Mouse (Mus musculus): ENCODE results near the gene BC025446. TPM values are rescaled to one million over a fixed set of nuclear protein-coding genes. Genes with fewer than 3 reads are reported as not detected.
"Not testable (repeated sequence)": the region's sequence is repeated elsewhere in the genome, so short reads cannot be mapped to it uniquely, and the experiment has no call there.

BC025446 gene
- polyA plus RNA-seq (2014; fragmentation: Nextera tagmentation; extraction: Ambion mirVana), result not detected in 2 replicates

DNA sequence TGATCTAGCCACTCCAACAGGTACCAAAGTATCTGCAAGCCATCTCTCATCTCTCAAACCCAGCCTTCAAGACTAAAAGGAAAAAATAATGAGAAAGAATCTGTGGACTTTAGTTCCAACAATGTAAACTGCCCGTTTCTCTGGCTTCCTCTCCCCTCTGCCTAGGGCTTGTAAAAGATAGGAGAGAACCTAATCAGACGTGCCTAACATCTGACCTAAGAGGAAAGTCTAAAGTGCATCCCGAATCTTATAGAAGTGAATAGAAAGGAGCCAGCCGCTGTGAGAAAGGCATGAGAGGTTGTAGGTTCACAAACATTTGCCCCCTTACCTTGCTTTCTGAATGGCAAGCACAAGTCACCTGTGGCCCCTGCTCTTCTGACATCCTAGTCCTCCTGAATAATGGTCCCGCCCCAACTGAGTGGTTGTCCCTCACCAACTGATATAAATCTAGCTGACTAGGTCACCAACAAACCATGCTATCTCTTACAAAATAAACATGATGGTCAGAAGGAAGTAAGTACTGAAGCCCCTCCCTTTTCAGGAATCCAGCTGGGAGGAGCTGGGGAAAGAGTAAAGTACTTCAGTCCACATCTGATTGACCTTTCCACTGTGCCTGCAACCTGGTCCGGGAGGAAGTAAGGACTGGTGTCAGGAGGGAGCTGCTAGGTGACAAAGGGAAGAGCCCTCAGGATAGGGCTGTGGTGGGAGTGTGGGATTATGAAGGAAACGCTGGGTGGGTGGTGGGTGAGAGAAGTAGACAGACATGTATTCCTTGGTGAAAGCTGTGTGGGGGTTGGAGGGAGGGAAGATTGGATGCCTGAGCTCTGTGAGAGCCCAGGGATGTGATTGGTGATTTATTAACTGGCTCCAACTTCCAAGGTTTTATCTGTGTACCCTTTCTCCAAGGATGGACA, at the start of gene BC025446:
TSS of gene BC025446 (plus strand) at position 599 of the 914 bp plus-strand sequence.
- Histone ChIP-seq H3K27me3 (ENCODE audit: control insufficient read depth, insufficient read depth, low read length) (no peaks in the 10 kb centered on the region), H3K4me2 (no peak within 1 kb of the TSS), H3K36me3 (ENCODE audit: control insufficient read depth, insufficient read depth, low read length) (no peaks in the 10 kb centered on the region), H3K9ac (ENCODE audit: low read depth, low read length) (no peak within 1 kb of the TSS), H3K4me3 (ENCODE audit: low read depth, low read length) (no peak within 1 kb of the TSS), H3K27ac (ENCODE audit: low read depth, low read length) (no peak within 1 kb of the TSS), H3K4me1 (ENCODE audit: control insufficient read depth, insufficient read depth, low read length) (no peaks in the 10 kb centered on the region), H3K9me3 (replicated peaks; ENCODE audit: control insufficient read depth, low read length) (peaks cover 2% of the 10 kb centered on the region)
- ATAC-seq (replicated peaks; ENCODE audit: insufficient number of reproducible peaks, low FRiP score, low TSS enrichment), result no peak
- 64% methylated on average over 7 of the region's 7 CpGs for WGBS (ENCODE audit: insufficient replicate concordance)

DNA sequence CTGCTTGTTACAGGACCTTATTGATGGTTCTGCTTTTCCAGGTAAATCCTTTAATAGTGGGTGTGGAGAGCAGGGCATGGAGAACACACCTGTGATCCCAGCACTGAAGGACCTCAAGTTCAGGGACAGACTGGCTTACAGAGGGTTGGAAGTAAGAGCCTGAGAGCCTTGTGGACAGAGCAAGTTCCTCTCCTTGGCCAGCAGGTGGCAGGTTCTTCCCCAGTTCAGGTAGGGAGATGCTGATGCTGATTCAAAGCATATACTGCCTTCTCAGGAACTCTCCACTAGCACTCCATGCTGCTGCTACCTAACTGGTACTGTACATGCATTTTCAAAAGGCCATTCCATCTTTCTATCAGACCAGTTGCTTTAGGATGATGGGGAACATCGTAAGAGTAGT, 40.7 kb upstream of the BC025446 start:
- H3K4me2 ChIP-seq, result no peak overlapping the region
- H3K4me1 ChIP-seq (ENCODE audit: control insufficient read depth, insufficient read depth, low read length), result no peaks in the 10 kb centered on the region
- H3K9me3 ChIP-seq (replicated peaks; ENCODE audit: control insufficient read depth, low read length), result no peaks in the 10 kb centered on the region
- WGBS (ENCODE audit: insufficient replicate concordance), result 37% methylated on average over 1 of the region's 1 CpGs
- no peak overlapping the region for H3K27ac ChIP-seq (ENCODE audit: low read depth, low read length)
- ATAC-seq (replicated peaks; ENCODE audit: insufficient number of reproducible peaks, low FRiP score, low TSS enrichment), result no peak
- H3K36me3 ChIP-seq (ENCODE audit: control insufficient read depth, insufficient read depth, low read length), result no peaks in the 10 kb centered on the region
- H3K9ac ChIP-seq (ENCODE audit: low read depth, low read length), result no peak overlapping the region
- H3K27me3 ChIP-seq (ENCODE audit: control insufficient read depth, insufficient read depth, low read length), result no peaks in the 10 kb centered on the region
- no peak overlapping the region for H3K4me3 ChIP-seq (ENCODE audit: low read depth, low read length)

DNA sequence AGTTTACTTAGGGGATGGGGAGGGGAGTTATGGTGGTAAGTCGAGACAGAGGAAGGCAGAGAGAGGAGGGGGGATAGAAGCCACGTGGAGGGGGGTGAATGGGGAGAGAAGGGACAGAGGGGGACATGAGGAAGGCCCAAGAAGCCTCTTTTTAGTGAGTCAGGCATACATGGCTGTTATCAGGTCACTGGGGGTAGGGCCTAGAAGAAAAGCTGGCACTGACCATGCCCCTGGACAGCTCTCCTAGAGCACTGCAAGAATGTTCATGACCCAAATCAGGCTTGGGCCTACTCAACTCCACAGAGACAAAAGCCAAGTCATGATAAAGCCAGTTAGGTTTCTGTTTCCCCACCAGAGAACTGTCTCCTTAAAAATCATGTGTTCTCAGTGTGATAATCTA, 29.9 kb upstream of the BC025446 start:
- no peaks in the 10 kb centered on the region for H3K9me3 ChIP-seq (replicated peaks; ENCODE audit: control insufficient read depth, low read length)
- H3K9ac ChIP-seq (ENCODE audit: low read depth, low read length), result no peak overlapping the region
- WGBS (ENCODE audit: insufficient replicate concordance), result 5% methylated on average over 2 of the region's 2 CpGs
- H3K4me2 ChIP-seq, result no peak overlapping the region
- ATAC-seq (replicated peaks; ENCODE audit: insufficient number of reproducible peaks, low FRiP score, low TSS enrichment), result no peak
- H3K36me3 ChIP-seq (ENCODE audit: control insufficient read depth, insufficient read depth, low read length), result no peaks in the 10 kb centered on the region
- no peak overlapping the region for H3K4me3 ChIP-seq (ENCODE audit: low read depth, low read length)
- H3K27ac ChIP-seq (ENCODE audit: low read depth, low read length), result no peak overlapping the region
- H3K4me1 ChIP-seq (ENCODE audit: control insufficient read depth, insufficient read depth, low read length), result no peaks in the 10 kb centered on the region
- H3K27me3 ChIP-seq (ENCODE audit: control insufficient read depth, insufficient read depth, low read length), result no peaks in the 10 kb centered on the region

DNA sequence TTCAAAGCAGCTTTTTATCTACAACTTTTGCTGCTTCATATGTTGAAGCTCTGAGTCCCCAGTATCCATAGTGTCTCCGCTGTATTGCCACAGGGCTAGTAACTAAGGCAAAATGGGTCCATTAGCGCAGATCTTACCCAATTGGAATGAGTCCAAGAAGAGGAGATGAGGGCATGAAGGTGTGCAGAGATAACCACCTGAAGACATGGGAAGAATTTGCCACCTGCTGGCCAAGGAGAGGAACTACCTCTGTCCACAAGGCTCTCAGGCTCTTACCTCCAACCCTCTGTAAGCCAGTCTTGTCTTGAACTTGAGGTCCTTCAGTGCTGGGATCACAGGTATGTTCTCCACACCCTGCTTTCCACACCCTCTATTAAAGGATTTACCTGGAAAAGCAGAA, 27.1 kb upstream of the BC025446 start:
- WGBS (ENCODE audit: insufficient replicate concordance), result 52% methylated on average over 2 of the region's 2 CpGs
- no peaks in the 10 kb centered on the region for H3K27me3 ChIP-seq (ENCODE audit: control insufficient read depth, insufficient read depth, low read length)
- H3K4me1 ChIP-seq (ENCODE audit: control insufficient read depth, insufficient read depth, low read length), result no peaks in the 10 kb centered on the region
- H3K36me3 ChIP-seq (ENCODE audit: control insufficient read depth, insufficient read depth, low read length), result no peaks in the 10 kb centered on the region
- no peak for ATAC-seq (replicated peaks; ENCODE audit: insufficient number of reproducible peaks, low FRiP score, low TSS enrichment)
- H3K4me3 ChIP-seq (ENCODE audit: low read depth, low read length), result no peak overlapping the region
- no peaks in the 10 kb centered on the region for H3K9me3 ChIP-seq (replicated peaks; ENCODE audit: control insufficient read depth, low read length)
- no peak overlapping the region for H3K9ac ChIP-seq (ENCODE audit: low read depth, low read length)
- H3K4me2 ChIP-seq, result no peak overlapping the region
- no peak overlapping the region for H3K27ac ChIP-seq (ENCODE audit: low read depth, low read length)

DNA sequence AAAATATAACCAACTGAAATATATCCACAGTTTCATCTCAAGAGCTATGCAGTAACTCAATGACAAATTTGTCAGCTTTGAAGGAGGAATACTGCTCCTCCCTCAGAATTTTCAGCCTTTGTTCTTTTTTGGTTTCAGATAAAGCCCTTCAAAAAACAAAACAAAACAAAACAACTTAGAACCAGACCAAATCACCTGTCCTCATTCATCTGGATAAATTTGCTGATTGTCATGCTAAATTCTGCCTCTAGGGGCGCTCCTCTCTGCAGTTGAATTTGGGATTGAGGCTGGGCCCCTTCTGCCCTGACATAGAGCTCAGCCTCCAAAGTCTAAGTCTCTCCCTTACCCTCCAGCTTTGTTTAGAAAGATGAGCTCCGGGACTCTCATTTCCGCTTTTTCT, 25.6 kb upstream of the BC025446 start:
- H3K4me1 ChIP-seq (ENCODE audit: control insufficient read depth, insufficient read depth, low read length); H3K4me3 ChIP-seq (ENCODE audit: low read depth, low read length); H3K9me3 ChIP-seq (replicated peaks; ENCODE audit: control insufficient read depth, low read length); H3K4me2 ChIP-seq; H3K27ac ChIP-seq (ENCODE audit: low read depth, low read length); H3K36me3 ChIP-seq (ENCODE audit: control insufficient read depth, insufficient read depth, low read length); ATAC-seq (replicated peaks; ENCODE audit: insufficient number of reproducible peaks, low FRiP score, low TSS enrichment); H3K9ac ChIP-seq (ENCODE audit: low read depth, low read length); H3K27me3 ChIP-seq (ENCODE audit: control insufficient read depth, insufficient read depth, low read length): not testable (repeated sequence)
- WGBS (ENCODE audit: insufficient replicate concordance), result 0% methylated on average over 1 of the region's 3 CpGs

DNA sequence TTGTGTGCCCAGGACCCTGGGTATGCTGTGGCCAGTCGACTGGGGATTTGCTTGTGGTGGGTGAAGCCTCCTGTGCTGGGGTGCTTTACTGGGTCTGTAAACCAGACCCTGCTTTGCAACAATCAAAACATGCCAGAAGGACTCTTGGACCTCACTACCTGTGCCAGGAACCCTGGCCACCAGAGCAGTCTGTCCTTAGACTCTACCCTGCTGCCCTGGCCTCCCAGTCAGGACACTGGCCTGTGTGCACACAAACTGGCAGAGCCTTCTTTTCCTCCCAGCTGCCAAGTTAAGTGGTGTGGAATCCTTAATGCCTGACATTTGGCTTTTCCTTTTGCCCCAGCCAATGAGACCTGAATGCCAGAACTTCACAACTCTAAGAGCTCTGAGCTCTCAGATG, 655 bp downstream of the BC025446 start:
- peaks cover 2% of the 10 kb centered on the region for H3K9me3 ChIP-seq (replicated peaks; ENCODE audit: control insufficient read depth, low read length)
- no peaks in the 10 kb centered on the region for H3K4me1 ChIP-seq (ENCODE audit: control insufficient read depth, insufficient read depth, low read length)
- ATAC-seq (replicated peaks; ENCODE audit: insufficient number of reproducible peaks, low FRiP score, low TSS enrichment), result no peak
- H3K4me2 ChIP-seq, result no peak overlapping the region
- no peaks in the 10 kb centered on the region for H3K36me3 ChIP-seq (ENCODE audit: control insufficient read depth, insufficient read depth, low read length)
- no peak overlapping the region for H3K9ac ChIP-seq (ENCODE audit: low read depth, low read length)
- H3K27ac ChIP-seq (ENCODE audit: low read depth, low read length), result no peak overlapping the region
- WGBS (ENCODE audit: insufficient replicate concordance), result 58% methylated on average over 1 of the region's 1 CpGs
- H3K27me3 ChIP-seq (ENCODE audit: control insufficient read depth, insufficient read depth, low read length), result no peaks in the 10 kb centered on the region
- H3K4me3 ChIP-seq (ENCODE audit: low read depth, low read length), result no peak overlapping the region

DNA sequence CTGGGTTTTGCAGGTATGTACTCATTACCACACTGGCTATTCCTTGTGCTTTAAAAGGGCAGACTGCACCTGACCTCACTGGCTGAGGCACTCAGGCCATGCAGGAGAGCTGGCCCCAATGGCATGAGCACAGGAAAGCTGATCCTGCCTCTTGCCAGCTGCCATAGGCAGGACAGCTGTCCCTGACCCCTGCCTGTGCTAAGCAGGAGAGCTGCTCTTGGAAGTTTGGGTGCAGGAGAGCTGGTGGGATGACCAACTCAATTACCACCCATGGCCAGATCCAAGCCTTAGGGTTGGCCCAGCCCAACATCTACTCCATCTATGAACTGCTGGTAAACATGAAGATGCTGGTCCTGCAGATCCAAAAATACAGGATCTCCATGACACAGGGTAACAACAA, 5.8 kb downstream of the BC025446 start:
- H3K9ac ChIP-seq (ENCODE audit: low read depth, low read length), result no peak overlapping the region
- H3K4me1 ChIP-seq (ENCODE audit: control insufficient read depth, insufficient read depth, low read length), result no peaks in the 10 kb centered on the region
- H3K9me3 ChIP-seq (replicated peaks; ENCODE audit: control insufficient read depth, low read length), result no peaks in the 10 kb centered on the region; the same call in 1 of the 2 replicates
- no peak overlapping the region for H3K27ac ChIP-seq (ENCODE audit: low read depth, low read length)
- H3K36me3 ChIP-seq (ENCODE audit: control insufficient read depth, insufficient read depth, low read length), result no peaks in the 10 kb centered on the region
- H3K4me3 ChIP-seq (ENCODE audit: low read depth, low read length), result no peak overlapping the region
- no peaks in the 10 kb centered on the region for H3K27me3 ChIP-seq (ENCODE audit: control insufficient read depth, insufficient read depth, low read length)
- no peak for ATAC-seq (replicated peaks; ENCODE audit: insufficient number of reproducible peaks, low FRiP score, low TSS enrichment)
- no peak overlapping the region for H3K4me2 ChIP-seq

DNA sequence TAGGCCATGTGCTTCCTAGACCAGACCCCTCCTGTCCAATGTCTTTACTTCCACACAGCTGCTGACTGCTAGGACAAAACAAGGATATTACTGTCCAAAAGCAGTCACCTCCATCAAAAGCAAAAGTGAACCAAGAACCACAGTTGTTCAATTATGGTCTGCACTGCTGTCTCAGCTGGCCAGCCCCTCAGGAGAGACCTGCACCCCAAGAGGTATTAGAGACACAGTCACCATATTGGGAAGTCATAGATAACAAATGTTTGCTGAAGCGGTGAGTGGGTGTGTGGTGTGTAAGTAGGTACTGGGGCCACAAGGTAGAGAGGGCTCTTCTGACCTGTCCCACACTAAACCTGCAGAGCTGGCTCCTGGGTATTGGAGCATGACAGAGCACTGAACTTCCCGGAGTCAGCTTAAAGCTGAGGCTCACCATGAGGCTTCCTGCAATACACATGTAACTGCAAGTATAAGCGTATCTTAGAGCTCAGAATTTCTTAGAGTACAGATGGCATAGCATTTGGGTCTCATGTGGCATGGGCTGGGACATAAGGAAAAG, 21.6 kb downstream of the BC025446 start:
- H3K9ac ChIP-seq (ENCODE audit: low read depth, low read length), result no peak overlapping the region
- H3K4me3 ChIP-seq (ENCODE audit: low read depth, low read length), result no peak overlapping the region
- WGBS (ENCODE audit: insufficient replicate concordance), result 81% methylated on average over 3 of the region's 3 CpGs
- no peaks in the 10 kb centered on the region for H3K27me3 ChIP-seq (ENCODE audit: control insufficient read depth, insufficient read depth, low read length)
- no peak for ATAC-seq (replicated peaks; ENCODE audit: insufficient number of reproducible peaks, low FRiP score, low TSS enrichment)
- H3K27ac ChIP-seq (ENCODE audit: low read depth, low read length), result no peak overlapping the region
- no peaks in the 10 kb centered on the region for H3K36me3 ChIP-seq (ENCODE audit: control insufficient read depth, insufficient read depth, low read length)
- H3K9me3 ChIP-seq (replicated peaks; ENCODE audit: control insufficient read depth, low read length), result no peaks in the 10 kb centered on the region
- H3K4me2 ChIP-seq, result no peak overlapping the region
- no peaks in the 10 kb centered on the region for H3K4me1 ChIP-seq (ENCODE audit: control insufficient read depth, insufficient read depth, low read length)

DNA sequence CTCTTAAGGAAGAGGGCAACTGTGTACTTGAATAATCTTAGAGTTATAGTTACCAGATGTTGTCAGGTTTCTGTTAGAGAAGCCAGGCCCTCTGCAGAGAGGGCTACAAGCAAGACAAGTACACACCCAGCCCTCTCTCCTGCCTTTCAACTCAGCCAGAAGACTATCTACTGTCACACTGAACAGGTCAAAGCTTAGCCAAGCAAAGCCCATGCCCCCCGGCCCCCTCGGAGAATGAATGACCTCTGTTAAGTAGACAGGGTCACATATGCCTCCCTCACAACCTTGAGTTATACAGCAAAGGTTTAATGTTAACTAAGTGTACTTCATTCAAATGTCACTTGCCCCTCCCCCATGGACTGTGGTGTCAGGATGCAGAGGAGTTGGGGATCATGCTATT, 24.4 kb downstream of the BC025446 start:
- H3K36me3 ChIP-seq (ENCODE audit: control insufficient read depth, insufficient read depth, low read length), result no peaks in the 10 kb centered on the region
- H3K4me2 ChIP-seq, result no peak overlapping the region
- no peaks in the 10 kb centered on the region for H3K27me3 ChIP-seq (ENCODE audit: control insufficient read depth, insufficient read depth, low read length)
- no peaks in the 10 kb centered on the region for H3K9me3 ChIP-seq (replicated peaks; ENCODE audit: control insufficient read depth, low read length)
- ATAC-seq (replicated peaks; ENCODE audit: insufficient number of reproducible peaks, low FRiP score, low TSS enrichment), result no peak
- H3K27ac ChIP-seq (ENCODE audit: low read depth, low read length), result no peak overlapping the region
- H3K9ac ChIP-seq (ENCODE audit: low read depth, low read length), result no peak overlapping the region
- 66% methylated on average over 2 of the region's 2 CpGs for WGBS (ENCODE audit: insufficient replicate concordance)
- no peak overlapping the region for H3K4me3 ChIP-seq (ENCODE audit: low read depth, low read length)
- no peaks in the 10 kb centered on the region for H3K4me1 ChIP-seq (ENCODE audit: control insufficient read depth, insufficient read depth, low read length)

Measured in heart, embryonic 11.5 days (tissue).